In genomic region chr14:20621903-20622302, GRCm38 (mm10) we compare ENCODE assay signal across 20 mouse cellular contexts. TPM values are rescaled to one million over a fixed set of nuclear protein-coding genes. Genes with fewer than 3 reads are reported as not detected.
"Had no signal": no experiment of that assay in that cellular context is flagged by ENCODE, and none has a peak within 500 bp of the region (broad histone marks: within the 10 kb centered on the region; RNA-seq: fewer than 3 reads in every experiment).

No protein-coding gene starts in this region.

- H3K9me3 ChIP-seq: kidney, embryonic 15.5 days; limb, embryonic 13.5 days; liver, embryonic 15.5 days; neural tube, embryonic 12.5 days had no signal

- H3K27me3 ChIP-seq: kidney, embryonic 15.5 days; limb, embryonic 13.5 days; liver, embryonic 15.5 days; neural tube, embryonic 12.5 days had no signal

- H3K9ac ChIP-seq: kidney, embryonic 15.5 days; limb, embryonic 13.5 days; liver, embryonic 15.5 days; neural tube, embryonic 12.5 days had no signal

- ATAC-seq: intestine, embryonic 16.5 days; lung, postnatal 0 days had no signal

- DNase-seq: kidney, adult 2 months; kidney, postnatal 14 days; left cerebral cortex, postnatal 4 days; lung, adult 2 months; lung, postnatal 36 days; midbrain, embryonic 14.5 days; right cerebral cortex, postnatal 4 days; spleen, adult 18-20 months; thymus, postnatal 4 days had no signal

- H3K4me1 ChIP-seq: kidney, embryonic 15.5 days had no signal

- H3K4me2 ChIP-seq: kidney, embryonic 15.5 days; limb, embryonic 13.5 days; liver, embryonic 15.5 days; neural tube, embryonic 12.5 days had no signal

- H3K4me3 ChIP-seq: kidney, embryonic 15.5 days; limb, embryonic 13.5 days; liver, embryonic 15.5 days; neural tube, embryonic 12.5 days had no signal

- H3K36me3 ChIP-seq: kidney, embryonic 15.5 days; liver, embryonic 15.5 days; neural tube, embryonic 12.5 days had no signal

- H3K27ac ChIP-seq: kidney, embryonic 15.5 days; limb, embryonic 13.5 days; liver, embryonic 15.5 days; neural tube, embryonic 12.5 days had no signal

RNA-seq across cellular contexts. Expression of gene Myoz1, which starts 34.4 kb away (rescaled TPM):
- total RNA-seq: left cerebral cortex, adult 18-20 months; left cerebral cortex, postnatal 10 days; left cerebral cortex, postnatal 4 days; megakaryocyte progenitor cell, adult 5-6 weeks; neutrophil, adult 5-6 weeks had no signal
- polyA plus RNA-seq: liver, adult 2 months; midbrain, embryonic 14.5 days had no signal

RNA-seq across cellular contexts. Expression of gene Synpo2l, which starts 46.3 kb away (rescaled TPM):
- total RNA-seq: neutrophil, adult 5-6 weeks had no signal
